Mouse (Mus musculus): ENCODE data around the gene Pitpnm2. TPM values are rescaled to one million over a fixed set of nuclear protein-coding genes. Genes with fewer than 3 reads are reported as not detected.

Gene Pitpnm2
- polyA plus RNA-seq, 1 experiment from 2014 or later, result 4.8 TPM

- Histone ChIP-seq H3K9me3 (no peaks in the 10 kb centered on the region), H3K27me3 (no peaks in the 10 kb centered on the region; the same call in 1 of the 2 replicates), H3K4me2 (0 out of 2 replicates have a peak overlapping the region, but pooled peaks have one; percentile 3), H3K4me1 (peaks cover 31% of the 10 kb centered on the region), H3K4me3 (no peak overlapping the region), H3K36me3 (no peaks in the 10 kb centered on the region), H3K9ac (no peak overlapping the region), H3K27ac (no peak overlapping the region)
- WGBS, result 61% methylated on average over 6 of the region's 6 CpGs
- ATAC-seq (ENCODE audit: insufficient number of reproducible peaks, low FRiP score, low TSS enrichment, low read depth), result no peak
Measured at GRCm38 (mm10) chr5:124077856-124078460, 171.6 kb downstream of the Pitpnm2 start.

- no peak overlapping the region for H3K4me3 ChIP-seq
- H3K4me2 ChIP-seq, result no peak overlapping the region
- no peaks in the 10 kb centered on the region for H3K9me3 ChIP-seq
- no peak for ATAC-seq (ENCODE audit: insufficient number of reproducible peaks, low FRiP score, low TSS enrichment, low read depth)
- H3K27ac ChIP-seq, result no peak overlapping the region
- 82% methylated on average over 13 of the region's 13 CpGs for WGBS
- H3K27me3 ChIP-seq, result no peaks in the 10 kb centered on the region; the same call in 1 of the 2 replicates
- no peak overlapping the region for H3K9ac ChIP-seq
- H3K36me3 ChIP-seq, result no peaks in the 10 kb centered on the region
- peaks cover 31% of the 10 kb centered on the region for H3K4me1 ChIP-seq
Measured at GRCm38 (mm10) chr5:124077241-124077640, 172.3 kb downstream of the Pitpnm2 start.

- H3K4me1 ChIP-seq, result peaks cover 35% of the 10 kb centered on the region
- no peaks in the 10 kb centered on the region for H3K9me3 ChIP-seq
- no peak overlapping the region for H3K4me2 ChIP-seq
- H3K4me3 ChIP-seq, result no peak overlapping the region
- no peak for ATAC-seq (ENCODE audit: insufficient number of reproducible peaks, low FRiP score, low TSS enrichment, low read depth)
- no peaks in the 10 kb centered on the region; the same call in 1 of the 2 replicates for H3K27me3 ChIP-seq
- WGBS, result 46% methylated on average over 9 of the region's 9 CpGs
- no peaks in the 10 kb centered on the region for H3K36me3 ChIP-seq
- H3K9ac ChIP-seq, result no peak overlapping the region
- no peak overlapping the region for H3K27ac ChIP-seq
Measured at GRCm38 (mm10) chr5:124076559-124076958, 173.0 kb downstream of the Pitpnm2 start.

- Histone ChIP-seq H3K27ac (no peak overlapping the region), H3K36me3 (no peaks in the 10 kb centered on the region), H3K9ac (no peak overlapping the region), H3K4me3 (no peak overlapping the region), H3K9me3 (no peaks in the 10 kb centered on the region), H3K4me2 (no peak overlapping the region), H3K4me1 (peaks cover 35% of the 10 kb centered on the region), H3K27me3 (no peaks in the 10 kb centered on the region; the same call in 1 of the 2 replicates)
- WGBS, result 62% methylated on average over 9 of the region's 9 CpGs
- ATAC-seq (ENCODE audit: insufficient number of reproducible peaks, low FRiP score, low TSS enrichment, low read depth), result no peak
Measured at GRCm38 (mm10) chr5:124075716-124076115, 173.8 kb downstream of the Pitpnm2 start.

- H3K27me3 ChIP-seq, result no peaks in the 10 kb centered on the region; the same call in 1 of the 2 replicates
- H3K4me1 ChIP-seq, result peaks cover 35% of the 10 kb centered on the region
- H3K36me3 ChIP-seq, result no peaks in the 10 kb centered on the region
- H3K9ac ChIP-seq, result no peak overlapping the region
- WGBS, result 41% methylated on average over 10 of the region's 10 CpGs
- no peak overlapping the region for H3K27ac ChIP-seq
- H3K4me3 ChIP-seq, result no peak overlapping the region
- H3K4me2 ChIP-seq, result no peak overlapping the region
- peak; percentile 12; the same call in 1 of the 2 replicates for ATAC-seq (ENCODE audit: insufficient number of reproducible peaks, low FRiP score, low TSS enrichment, low read depth)
- no peaks in the 10 kb centered on the region for H3K9me3 ChIP-seq
Measured at GRCm38 (mm10) chr5:124074845-124075307, 174.7 kb downstream of the Pitpnm2 start.

DNA sequence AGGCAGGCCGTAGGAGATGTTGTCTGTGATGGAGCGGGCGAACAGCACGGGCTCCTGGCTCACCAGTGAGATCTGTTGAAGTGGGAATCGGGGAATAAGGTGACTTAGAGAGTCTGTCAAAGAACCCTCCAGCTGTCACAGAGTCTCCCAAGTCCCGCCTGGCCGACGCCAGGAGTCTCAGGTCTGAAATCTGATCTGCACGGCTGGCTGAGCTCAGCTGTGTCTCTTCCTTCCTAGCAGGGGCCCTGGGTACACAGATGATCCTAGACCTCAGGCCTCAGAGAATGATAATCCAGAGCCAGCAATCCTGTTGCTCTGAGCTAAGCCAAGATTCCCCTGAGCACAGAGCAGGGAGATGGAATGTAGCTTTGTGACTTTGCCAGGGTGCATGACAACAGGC lies 175.9 kb downstream of the Pitpnm2 start:
- no peaks in the 10 kb centered on the region for H3K36me3 ChIP-seq
- H3K27ac ChIP-seq, result no peak overlapping the region
- ATAC-seq (ENCODE audit: insufficient number of reproducible peaks, low FRiP score, low TSS enrichment, low read depth), result 0 out of 2 replicates have a peak, but pooled peaks have one; percentile 5
- H3K9ac ChIP-seq, result no peak overlapping the region
- no peak overlapping the region for H3K4me2 ChIP-seq
- H3K27me3 ChIP-seq, result no peaks in the 10 kb centered on the region; the same call in 1 of the 2 replicates
- H3K9me3 ChIP-seq, result no peaks in the 10 kb centered on the region
- peaks cover 26% of the 10 kb centered on the region for H3K4me1 ChIP-seq
- H3K4me3 ChIP-seq, result no peak overlapping the region
- 47% methylated on average over 9 of the region's 9 CpGs for WGBS

DNA sequence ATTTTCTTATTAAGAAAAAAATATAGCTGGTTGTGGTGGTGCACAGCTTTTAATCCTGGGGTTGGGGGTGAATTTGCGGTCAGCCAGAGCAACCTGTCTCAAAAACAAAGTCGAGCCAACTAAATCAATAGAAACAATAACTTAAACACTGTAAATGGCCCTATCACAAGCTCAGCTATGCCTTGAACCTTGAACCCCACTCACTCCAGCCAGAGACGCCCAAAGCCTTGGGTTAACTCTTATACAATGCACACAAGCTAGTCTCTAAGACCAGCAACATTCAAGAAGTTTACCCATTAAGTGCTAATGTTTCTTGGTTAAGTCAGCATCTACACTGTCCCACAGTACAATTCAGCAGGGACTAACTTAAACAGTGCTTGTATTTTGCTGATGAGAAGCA lies 179.9 kb downstream of the Pitpnm2 start:
- no peak overlapping the region for H3K4me2 ChIP-seq

More for the DNA sequence above, 179.9 kb downstream of the Pitpnm2 start:
- Histone ChIP-seq H3K9ac (no peak overlapping the region), H3K9me3 (no peaks in the 10 kb centered on the region), H3K4me3 (no peak overlapping the region), H3K27me3 (no peaks in the 10 kb centered on the region), H3K36me3 (no peaks in the 10 kb centered on the region), H3K4me1 (0 out of 2 replicates have a peak, but pooled peaks cover 3% of the 10 kb centered on the region), H3K27ac (no peak overlapping the region)
- ATAC-seq (ENCODE audit: insufficient number of reproducible peaks, low FRiP score, low TSS enrichment, low read depth), result no peak
- 82% methylated on average over 3 of the region's 3 CpGs for WGBS

Other genes with a start within 250 kb of the Pitpnm2 start
- 34.7 and 37.8 TPM in 2 replicates for gene Vps37b, start 217.5 kb downstream of the Pitpnm2 start, polyA plus RNA-seq (2015; fragmentation: Nextera tagmentation; extraction: Ambion mirVana)
- 2.9 and 3.1 TPM in 2 replicates for gene Abcb9, start 154.0 kb downstream of the Pitpnm2 start, polyA plus RNA-seq (2015; fragmentation: Nextera tagmentation; extraction: Ambion mirVana)
- 24.8 and 26.4 TPM in 2 replicates for gene Ogfod2, start 137.5 kb downstream of the Pitpnm2 start, polyA plus RNA-seq (2015; fragmentation: Nextera tagmentation; extraction: Ambion mirVana)
- 93.1 and 97.2 TPM in 2 replicates for gene Arl6ip4, start 133.7 kb downstream of the Pitpnm2 start, polyA plus RNA-seq (2015; fragmentation: Nextera tagmentation; extraction: Ambion mirVana)
- 6.7 and 8.2 TPM in 2 replicates for gene Mphosph9, start 78.2 kb upstream of the Pitpnm2 start, polyA plus RNA-seq (2015; fragmentation: Nextera tagmentation; extraction: Ambion mirVana)
- 15.2 and 15.9 TPM in 2 replicates for gene 2810006K23Rik, start 78.3 kb upstream of the Pitpnm2 start, polyA plus RNA-seq (2015; fragmentation: Nextera tagmentation; extraction: Ambion mirVana)
- 37.7 and 49.2 TPM in 2 replicates for gene Cdk2ap1, start 113.3 kb upstream of the Pitpnm2 start, polyA plus RNA-seq (2015; fragmentation: Nextera tagmentation; extraction: Ambion mirVana)
- gene Sbno1, start 176.2 kb upstream of the Pitpnm2 start, polyA plus RNA-seq (2015; fragmentation: Nextera tagmentation; extraction: Ambion mirVana), result 70.7 and 71.9 TPM in 2 replicates
- 56.3 and 64.5 TPM in 2 replicates for gene Kmt5a, start 190.2 kb upstream of the Pitpnm2 start, polyA plus RNA-seq (2015; fragmentation: Nextera tagmentation; extraction: Ambion mirVana)
- gene Rilpl2, start 228.6 kb upstream of the Pitpnm2 start, polyA plus RNA-seq (2015; fragmentation: Nextera tagmentation; extraction: Ambion mirVana), result 33.6 and 36.1 TPM in 2 replicates
- 23.6 and 25.1 TPM in 2 replicates for gene Snrnp35, start 233.4 kb upstream of the Pitpnm2 start, polyA plus RNA-seq (2015; fragmentation: Nextera tagmentation; extraction: Ambion mirVana)

All from limb, embryonic 15.5 days (tissue).